Mouse (Mus musculus) bone marrow, adult 2 months (tissue): Measurements from ENCODE around the gene Shisa5. TPM values are rescaled to one million over a fixed set of nuclear protein-coding genes. Genes with fewer than 3 reads are reported as not detected.

Experiments used
- H3K27ac ChIP-seq: fragments of 200-500 bp; 2 replicates; pipeline ENCODE4 v1.5.1; 2012; ENCODE audit warnings: low read depth, mild to moderate bottlenecking, control low read depth, inconsistent platforms, low read length; ENCODE audit not compliant: control insufficient read depth, poor library complexity, insufficient read depth
- H3K4me1 ChIP-seq: fragments of 200-500 bp; 2 replicates; pipeline ENCODE4 v1.6.1; 2011; ENCODE audit warnings: low read length; ENCODE audit not compliant: control insufficient read depth, insufficient read depth
- H3K4me3 ChIP-seq: fragments of 200-500 bp; replicated peaks from 2 replicates; pipeline ENCODE3; 2011; ENCODE audit warnings: mild to moderate bottlenecking, low read depth, low read length, control low read depth; ENCODE audit not compliant: control insufficient read depth
- CTCF ChIP-seq: fragments of 200-500 bp; IDR thresholded peaks from 2 replicates; pipeline ENCODE4 v1.5.1; 2011; ENCODE audit warnings: low read length, control low read depth; ENCODE audit not compliant: control insufficient read depth, insufficient read depth
- POLR2A ChIP-seq: fragments of 200-500 bp; IDR thresholded peaks from 2 replicates; pipeline ENCODE4 v1.6.1; 2011; ENCODE audit warnings: low read depth, mild to moderate bottlenecking, control low read depth, low read length, borderline replicate concordance; ENCODE audit not compliant: control insufficient read depth
- WGBS: fragments of 180-500 bp; shearing (Covaris S2); methylation state at CpG from one replicate; pipeline ENCODE4 v1.1.7; 2018; 5-methylcytosine and 5-hydroxymethylcytosine counted together
- polyA plus RNA-seq: library from polyadenylated mRNA; stranded (reverse); fragments of >200 nt; gene quantifications from 2 replicates; pipeline ENCODE4 v1.2.4, GENCODE M21; 2011; ENCODE audit warnings: low replicate concordance; ENCODE audit not compliant: missing spikeins, insufficient read depth, insufficient read length

Shisa5 gene
- polyA plus RNA-seq, 1 experiment = 133 TPM

GRCm38 (mm10) chr9:109096251-109096661 lies 57.9 kb downstream of the Shisa5 start:
- Histone ChIP-seq H3K4me3 (no peak overlapping the region), H3K4me1 (no peaks in the 10 kb centered on the region; the same call in 1 of the 2 replicates), H3K27ac (no peak overlapping the region)
- WGBS = 88% methylated on average over 9 of the region's 9 CpGs
- TF ChIP-seq CTCF (no peak), POLR2A (no peak)

GRCm38 (mm10) chr9:109096856-109097255 lies 58.5 kb downstream of the Shisa5 start:
- Histone ChIP-seq H3K4me1 (no peaks in the 10 kb centered on the region; the same call in 1 of the 2 replicates), H3K4me3 (no peak overlapping the region), H3K27ac (no peak overlapping the region)
- TF ChIP-seq CTCF (no peak), POLR2A (no peak)
- 84% methylated on average over 6 of the region's 6 CpGs for WGBS

- TF ChIP-seq POLR2A (no peak), CTCF (no peak)
- 74% methylated on average over 6 of the region's 6 CpGs for WGBS
- no peaks in the 10 kb centered on the region; the same call in 1 of the 2 replicates for H3K4me1 ChIP-seq
- H3K4me3 ChIP-seq = no peak overlapping the region
- no peak overlapping the region for H3K27ac ChIP-seq
Observed at GRCm38 (mm10) chr9:109097291-109097690, 58.9 kb downstream of the Shisa5 start.

GRCm38 (mm10) chr9:109097831-109098230 lies 59.5 kb downstream of the Shisa5 start:
- 76% methylated on average over 5 of the region's 5 CpGs for WGBS
- TF ChIP-seq POLR2A (no peak), CTCF (no peak)
- H3K4me3 ChIP-seq = no peak overlapping the region
- no peaks in the 10 kb centered on the region; the same call in 1 of the 2 replicates for H3K4me1 ChIP-seq
- no peak overlapping the region; the same call in 1 of the 2 replicates for H3K27ac ChIP-seq

GRCm38 (mm10) chr9:109098366-109098765 lies 60.0 kb downstream of the Shisa5 start:
- Histone ChIP-seq H3K4me1 (no peaks in the 10 kb centered on the region; the same call in 1 of the 2 replicates), H3K27ac (no peak overlapping the region), H3K4me3 (no peak overlapping the region)
- TF ChIP-seq POLR2A = no peak
- no peak for TF ChIP-seq CTCF
- WGBS = 83% methylated on average over 8 of the region's 8 CpGs

GRCm38 (mm10) chr9:109098969-109099368 lies 60.6 kb downstream of the Shisa5 start:
- TF ChIP-seq CTCF (no peak), POLR2A (no peak)
- H3K4me3 ChIP-seq = no peak overlapping the region
- no peaks in the 10 kb centered on the region; the same call in 1 of the 2 replicates for H3K4me1 ChIP-seq
- H3K27ac ChIP-seq = no peak overlapping the region
- WGBS = 89% methylated on average over 6 of the region's 6 CpGs

- WGBS = 43% methylated on average over 20 of the region's 20 CpGs
- no peak overlapping the region for H3K4me3 ChIP-seq
- H3K27ac ChIP-seq = no peak overlapping the region
- H3K4me1 ChIP-seq = no peaks in the 10 kb centered on the region; the same call in 1 of the 2 replicates
- TF ChIP-seq POLR2A (no peak), CTCF (no peak)
Observed at GRCm38 (mm10) chr9:109100307-109100928, 62.1 kb downstream of the Shisa5 start.

- WGBS = 83% methylated on average over 5 of the region's 5 CpGs
- no peak overlapping the region for H3K4me3 ChIP-seq
- no peak for TF ChIP-seq CTCF
- TF ChIP-seq POLR2A = no peak
- H3K27ac ChIP-seq = no peak overlapping the region
- H3K4me1 ChIP-seq = no peaks in the 10 kb centered on the region; the same call in 1 of the 2 replicates
Observed at GRCm38 (mm10) chr9:109101933-109102445, 63.6 kb downstream of the Shisa5 start.
